In genomic region chr14:46317406-46318045, GRCm38 (mm10) we compare ENCODE assay signal across 12 mouse cellular contexts.
DNase-seq lines count a peak whose midpoint lies in the region; ATAC-seq and TF ChIP-seq lines count a peak whose summit lies in the region.
"Had no signal": no experiment of that assay in that cellular context is flagged by ENCODE, and none has a peak within 500 bp of the region (broad histone marks: within the 10 kb centered on the region; RNA-seq: fewer than 3 reads in every experiment).

No protein-coding gene starts in this region.

- H3K27ac ChIP-seq in embryonic facial prominence, embryonic 14.5 days (replicated peaks; ENCODE audit: low read depth, low read length): no peak overlapping the region
- no peak overlapping the region for H3K27ac ChIP-seq in embryonic facial prominence, embryonic 10.5 days (replicated peaks)
- peak overlapping the region; percentile 69 for H3K27ac ChIP-seq in heart, adult 2 months
- H3K27ac ChIP-seq in lung, postnatal 0 days (ENCODE audit: low read length): no peak overlapping the region
- H3K27ac ChIP-seq in hindbrain, embryonic 14.5 days: no peak overlapping the region
- H3K27ac ChIP-seq in hindbrain, embryonic 12.5 days: no peak overlapping the region
- H3K27ac ChIP-seq: limb, embryonic 15.5 days had no signal

- no peak overlapping the region for H3K4me3 ChIP-seq in embryonic facial prominence, embryonic 14.5 days (ENCODE audit: low read depth, low read length)
- H3K4me3 ChIP-seq in embryonic facial prominence, embryonic 10.5 days: no peak overlapping the region
- no peak overlapping the region for H3K4me3 ChIP-seq in heart, adult 2 months
- no peak overlapping the region for H3K4me3 ChIP-seq in lung, postnatal 0 days (ENCODE audit: low read depth, low read length)
- no peak overlapping the region for H3K4me3 ChIP-seq in hindbrain, embryonic 14.5 days (replicated peaks; ENCODE audit: low read length)
- no peak overlapping the region for H3K4me3 ChIP-seq in hindbrain, embryonic 12.5 days
- H3K4me3 ChIP-seq: limb, embryonic 15.5 days had no signal

- H3K4me2 ChIP-seq in embryonic facial prominence, embryonic 14.5 days (ENCODE audit: low read depth, low read length): no peak overlapping the region
- H3K4me2 ChIP-seq in lung, postnatal 0 days (replicated peaks; ENCODE audit: low read depth, low read length): no peak overlapping the region
- no peak overlapping the region for H3K4me2 ChIP-seq in hindbrain, embryonic 14.5 days (replicated peaks)
- H3K4me2 ChIP-seq in hindbrain, embryonic 12.5 days (replicated peaks): no peak overlapping the region
- H3K4me2 ChIP-seq: limb, embryonic 15.5 days had no signal

- 61% methylated on average over 16 of the region's 16 CpGs for WGBS in embryonic facial prominence, embryonic 14.5 days
- 74% methylated on average over 16 of the region's 16 CpGs for WGBS in embryonic facial prominence, embryonic 10.5 days
- WGBS in heart, adult 2 months: 20% methylated on average over 16 of the region's 16 CpGs
- WGBS in lung, postnatal 0 days: 26% methylated on average over 16 of the region's 16 CpGs
- 57% methylated on average over 16 of the region's 16 CpGs for WGBS in hindbrain, embryonic 14.5 days
- WGBS in hindbrain, embryonic 12.5 days: 65% methylated on average over 16 of the region's 16 CpGs

- peak; percentile 29 for DNase-seq in embryonic facial prominence, embryonic 14.5 days (ENCODE audit: low spot score)
- no peak for DNase-seq in embryonic facial prominence, embryonic 10.5 days (ENCODE audit: low spot score)
- DNase-seq in heart, adult 2 months: peak; percentile 47 to 67
- peak; percentile 12 to 24 for DNase-seq in kidney, adult 8-10 months
- peak; percentile 17 for DNase-seq in lung, postnatal 0 days (ENCODE audit: low spot score)
- DNase-seq in hindbrain, embryonic 14.5 days (ENCODE audit: low spot score): no peak
- DNase-seq in retina, postnatal 1 day: no peak
- DNase-seq: adrenal gland, adult 8-10 months; cerebellum, postnatal 25 days had no signal

- H3K79me2 ChIP-seq in heart, adult 2 months (replicated peaks; ENCODE audit: control insufficient read depth, insufficient read depth, low read length): no peaks in the 10 kb centered on the region

- 0 out of 2 replicates have a peak, but pooled peaks cover 3% of the 10 kb centered on the region for H3K4me1 ChIP-seq in embryonic facial prominence, embryonic 14.5 days (ENCODE audit: control insufficient read depth, insufficient read depth, low read length)
- H3K4me1 ChIP-seq in embryonic facial prominence, embryonic 10.5 days: no peaks in the 10 kb centered on the region
- peaks cover 11% of the 10 kb centered on the region for H3K4me1 ChIP-seq in heart, adult 2 months (ENCODE audit: control insufficient read depth, insufficient read depth, low read length)
- no peaks in the 10 kb centered on the region for H3K4me1 ChIP-seq in lung, postnatal 0 days (ENCODE audit: insufficient read depth, low read depth, low read length)
- H3K4me1 ChIP-seq in hindbrain, embryonic 14.5 days (replicated peaks; ENCODE audit: control insufficient read depth, insufficient read depth, low read length): no peaks in the 10 kb centered on the region
- H3K4me1 ChIP-seq in hindbrain, embryonic 12.5 days: no peaks in the 10 kb centered on the region

- H3K36me3 ChIP-seq in embryonic facial prominence, embryonic 14.5 days (ENCODE audit: control insufficient read depth, insufficient read depth, low read length): no peaks in the 10 kb centered on the region
- H3K36me3 ChIP-seq in embryonic facial prominence, embryonic 10.5 days (replicated peaks): no peaks in the 10 kb centered on the region
- H3K36me3 ChIP-seq in heart, adult 2 months (ENCODE audit: control insufficient read depth, insufficient read depth, low read length): peaks cover 3% of the 10 kb centered on the region; the same call in 1 of the 2 replicates
- H3K36me3 ChIP-seq in lung, postnatal 0 days (ENCODE audit: insufficient read depth, low read length): no peaks in the 10 kb centered on the region
- no peaks in the 10 kb centered on the region for H3K36me3 ChIP-seq in hindbrain, embryonic 14.5 days (replicated peaks; ENCODE audit: control insufficient read depth, insufficient read depth)
- no peaks in the 10 kb centered on the region for H3K36me3 ChIP-seq in hindbrain, embryonic 12.5 days
- H3K36me3 ChIP-seq: G1E; limb, embryonic 15.5 days had no signal

- no peak overlapping the region for H3K9ac ChIP-seq in embryonic facial prominence, embryonic 14.5 days (ENCODE audit: low read depth, low read length)
- H3K9ac ChIP-seq in heart, adult 2 months (ENCODE audit: low read depth, low read length): no peak overlapping the region
- H3K9ac ChIP-seq in lung, postnatal 0 days (replicated peaks; ENCODE audit: low read depth): no peak overlapping the region
- H3K9ac ChIP-seq in hindbrain, embryonic 14.5 days: no peak overlapping the region
- no peak overlapping the region for H3K9ac ChIP-seq in hindbrain, embryonic 12.5 days
- H3K9ac ChIP-seq: limb, embryonic 15.5 days had no signal

- TF ChIP-seq EP300 in heart, adult 2 months (IDR thresholded peaks at IDR 0.05; ENCODE audit: insufficient read depth, low read depth, low read length): peak; percentile 87
- peak; percentile 49; the same call in 1 of the 2 replicates for TF ChIP-seq EP300 in lung, postnatal 0 days (IDR thresholded peaks at IDR 0.05)

- H3K27me3 ChIP-seq in embryonic facial prominence, embryonic 14.5 days (replicated peaks; ENCODE audit: control insufficient read depth, insufficient read depth, low read length): no peaks in the 10 kb centered on the region
- H3K27me3 ChIP-seq in embryonic facial prominence, embryonic 10.5 days (replicated peaks; ENCODE audit: low read depth, poor library complexity, severe bottlenecking): no peaks in the 10 kb centered on the region
- H3K27me3 ChIP-seq in heart, adult 2 months (ENCODE audit: control insufficient read depth, insufficient read depth, low read length): no peaks in the 10 kb centered on the region
- no peaks in the 10 kb centered on the region for H3K27me3 ChIP-seq in lung, postnatal 0 days (replicated peaks; ENCODE audit: insufficient read depth, low read length)
- H3K27me3 ChIP-seq in hindbrain, embryonic 14.5 days (ENCODE audit: control insufficient read depth, insufficient read depth, low read length): no peaks in the 10 kb centered on the region
- H3K27me3 ChIP-seq in hindbrain, embryonic 12.5 days: no peaks in the 10 kb centered on the region
- H3K27me3 ChIP-seq: limb, embryonic 15.5 days had no signal

- intact Hi-C loops in heart, adult 2 months (cut with DNase I): loop anchor here (2.0 to 5.0 kb wide), 2 partner anchors 71 to 175 kb away; no protein-coding TSS in a partner anchor

- no peak for ATAC-seq in embryonic facial prominence, embryonic 14.5 days (ENCODE audit: low read depth)
- ATAC-seq in lung, postnatal 0 days: peak; percentile 50
- no peak for ATAC-seq in hindbrain, embryonic 14.5 days (ENCODE audit: low FRiP score)
- ATAC-seq in hindbrain, embryonic 12.5 days (ENCODE audit: low FRiP score): no peak

- peak; percentile 35; the same call in 1 of the 2 replicates for TF ChIP-seq POLR2A in heart, adult 2 months (IDR thresholded peaks at IDR 0.05; ENCODE audit: insufficient read depth, low read depth, low read length)

- TF ChIP-seq CTCF in heart, adult 2 months (IDR thresholded peaks at IDR 0.05): no peak
- TF ChIP-seq CTCF in lung, postnatal 0 days (IDR thresholded peaks at IDR 0.05): no peak

- H3K9me3 ChIP-seq in embryonic facial prominence, embryonic 14.5 days (ENCODE audit: control insufficient read depth, low read length): no peaks in the 10 kb centered on the region
- H3K9me3 ChIP-seq in embryonic facial prominence, embryonic 10.5 days: no peaks in the 10 kb centered on the region
- no peaks in the 10 kb centered on the region for H3K9me3 ChIP-seq in lung, postnatal 0 days (ENCODE audit: low read length)
- H3K9me3 ChIP-seq in hindbrain, embryonic 14.5 days (ENCODE audit: control insufficient read depth, low read length): no peaks in the 10 kb centered on the region
- H3K9me3 ChIP-seq in hindbrain, embryonic 12.5 days (replicated peaks): no peaks in the 10 kb centered on the region
- H3K9me3 ChIP-seq: G1E; limb, embryonic 15.5 days had no signal

Comparison
In these comparisons a context has a peak if more than half of its experiments do, and no peak if none do; other contexts are left out.
1. DNase-seq: peak in embryonic facial prominence, embryonic 14.5 days (single experiment), heart, adult 2 months (2 of 2), kidney, adult 8-10 months (2 of 2) and lung, postnatal 0 days (single experiment); none in embryonic facial prominence, embryonic 10.5 days (single experiment), hindbrain, embryonic 14.5 days (single experiment) and retina, postnatal 1 day (single experiment).